Mouse (Mus musculus) myocyte (in vitro differentiated cells): ENCODE results near the gene Nuak1.

Experiments used
- CEBPB ChIP-seq: IDR thresholded peaks from 2 replicates; pipeline ENCODE4 v1.6.1; 2011; ENCODE audit warnings: mild to moderate bottlenecking, moderate library complexity; ENCODE audit not compliant: poor library complexity, insufficient read depth, severe bottlenecking
- E2F4 ChIP-seq: IDR thresholded peaks from one replicate; pipeline ENCODE4 v1.6.1; 2011; ENCODE audit warnings: mild to moderate bottlenecking, control low read depth, moderate library complexity; ENCODE audit not compliant: insufficient read depth
- MAX ChIP-seq: IDR thresholded peaks from one replicate; pipeline ENCODE4 v1.6.1; 2011; ENCODE audit warnings: low read depth, mild to moderate bottlenecking, control low read depth
- MYOD1 ChIP-seq, 3 experiments: IDR thresholded peaks; one replicate each; pipeline ENCODE4 v1.6.1; 2011; ENCODE audit warnings: control low read depth in 2 of 3, low read depth in 2 of 3, mild to moderate bottlenecking in 2 of 3, moderate library complexity in 1 of 3; ENCODE audit not compliant: insufficient read length in 2 of 3, control insufficient read depth in 1 of 3
- POLR2A ChIP-seq: IDR thresholded peaks from one replicate; pipeline ENCODE4 v1.6.1; 2011; ENCODE audit warnings: low read depth, mild to moderate bottlenecking, control low read depth, moderate library complexity; ENCODE audit not compliant: insufficient read length
- POLR2AphosphoS2 ChIP-seq: IDR thresholded peaks from one replicate; pipeline ENCODE4 v1.6.1; 2011; ENCODE audit warnings: low read depth, control low read depth; ENCODE audit not compliant: insufficient read length
- REST ChIP-seq: IDR thresholded peaks from one replicate; pipeline ENCODE4 v1.6.1; 2011; ENCODE audit warnings: mild to moderate bottlenecking, control low read depth, moderate library complexity; ENCODE audit not compliant: insufficient read depth, insufficient read length
- SRF ChIP-seq: IDR thresholded peaks from one replicate; pipeline ENCODE4 v1.6.1; 2011; ENCODE audit warnings: low read depth; ENCODE audit not compliant: control insufficient read depth, insufficient read length
- TCF12 ChIP-seq: IDR thresholded peaks from one replicate; pipeline ENCODE4 v1.6.1; 2011; ENCODE audit warnings: mild to moderate bottlenecking, control low read depth; ENCODE audit not compliant: poor library complexity, insufficient read depth, severe bottlenecking
- USF1 ChIP-seq: IDR thresholded peaks from one replicate; pipeline ENCODE4 v1.6.1; 2011; ENCODE audit warnings: low read depth, mild to moderate bottlenecking, control low read depth, moderate library complexity

DNA sequence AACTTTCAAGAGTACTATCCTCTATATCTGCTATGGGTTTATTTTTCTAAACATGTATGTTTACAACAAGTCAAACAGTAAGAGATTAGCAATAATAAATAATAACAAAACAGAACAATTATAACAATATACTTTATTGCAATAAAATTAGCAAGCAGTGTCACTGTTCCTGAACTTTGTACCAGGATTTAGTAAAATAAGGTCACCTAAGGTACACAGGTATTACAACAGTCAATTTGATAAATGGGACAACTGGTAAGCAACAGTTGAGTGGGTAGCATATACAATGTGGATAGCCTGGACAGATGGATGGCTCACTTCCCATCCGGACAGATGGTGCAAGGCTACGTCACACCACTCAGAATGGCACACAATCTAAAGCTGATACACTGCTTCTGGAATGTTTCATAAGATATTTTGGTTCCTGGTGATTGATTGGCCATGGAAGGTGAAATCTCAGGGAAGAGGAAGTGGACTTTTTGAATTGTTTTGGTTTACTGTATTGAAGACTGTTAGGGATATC lies 59.1 kb downstream of the Nuak1 start:
- TF ChIP-seq POLR2A: no peak
- no peak for TF ChIP-seq CEBPB
- no peak for TF ChIP-seq POLR2AphosphoS2
- TF ChIP-seq E2F4: no peak
- no peak for TF ChIP-seq MAX
- peak in 2 of 3 experiments; percentile 72 to 93 for TF ChIP-seq MYOD1 (IDR thresholded peaks at IDR 0.05; ENCODE audit: control insufficient read depth in 1 of 3, insufficient read length in 2 of 3, low read depth in 2 of 3)
- TF ChIP-seq SRF: no peak
- peak; percentile 37 for TF ChIP-seq TCF12
- TF ChIP-seq REST: no peak
- TF ChIP-seq USF1: no peak
